Mouse (Mus musculus): ENCODE results near the gene Zdhhc19. TPM values are rescaled to one million over a fixed set of nuclear protein-coding genes. Genes with fewer than 3 reads are reported as not detected.

Gene Zdhhc19
- polyA plus RNA-seq, 1 experiment = 0.15 TPM

DNA sequence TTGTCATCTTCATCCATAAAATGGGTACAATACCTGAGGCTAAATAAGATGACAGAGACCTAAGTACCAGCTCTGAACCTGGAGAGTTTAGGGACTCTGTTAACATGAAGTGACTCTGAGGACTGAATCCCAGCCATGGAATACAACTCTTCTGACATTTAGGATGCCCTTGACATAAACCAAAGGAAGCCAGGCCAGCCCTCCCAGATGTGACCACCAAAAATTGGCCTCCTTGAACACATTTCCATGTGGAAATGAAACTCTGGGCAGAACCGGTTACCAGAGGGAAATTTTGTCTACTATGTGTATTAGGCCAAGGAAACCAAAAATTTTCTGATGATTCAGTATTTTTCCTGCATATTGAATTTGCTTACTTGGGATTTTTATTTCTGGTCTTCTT is 103.1 kb downstream of the Zdhhc19 start:
- no peak for TF ChIP-seq POLR2A (IDR thresholded peaks at IDR 0.05; ENCODE audit: borderline replicate concordance, extremely low read depth, insufficient read depth, insufficient read length, poor library complexity, severe bottlenecking)
- no peak for TF ChIP-seq CTCF (IDR thresholded peaks at IDR 0.05; ENCODE audit: borderline replicate concordance, extremely low read depth, insufficient read depth, insufficient read length)
- DNase-seq (ENCODE audit: low read depth) = no peak

DNA sequence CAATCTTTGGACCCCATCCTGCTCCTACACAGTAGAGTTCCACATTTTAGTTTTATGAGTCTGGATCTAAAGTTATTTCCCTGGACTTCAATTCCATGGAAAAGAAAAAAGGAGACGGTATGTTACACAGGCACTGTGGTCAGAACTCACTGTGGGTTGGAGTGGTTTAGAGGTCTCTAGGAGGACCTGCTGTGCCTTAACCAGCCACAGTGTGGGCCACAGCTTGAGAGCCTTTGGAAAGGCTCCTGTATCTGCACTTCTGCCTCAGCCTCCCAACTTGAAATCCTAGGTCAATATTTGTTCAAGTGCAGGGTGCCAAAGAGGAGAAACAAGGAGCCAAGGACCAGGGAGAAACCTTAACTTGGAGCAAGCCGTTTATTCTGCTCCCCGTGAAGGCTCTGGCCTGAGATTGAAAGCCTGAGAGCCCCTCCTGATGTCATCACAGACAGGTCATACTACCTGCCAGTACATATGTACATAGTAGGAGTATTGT is 106.2 kb downstream of the Zdhhc19 start:
- TF ChIP-seq CTCF (IDR thresholded peaks at IDR 0.05; ENCODE audit: borderline replicate concordance, extremely low read depth, insufficient read depth, insufficient read length) (no peak), POLR2A (IDR thresholded peaks at IDR 0.05; ENCODE audit: borderline replicate concordance, extremely low read depth, insufficient read depth, insufficient read length, poor library complexity, severe bottlenecking) (no peak)
- DNase-seq (ENCODE audit: low read depth) = no peak

DNA sequence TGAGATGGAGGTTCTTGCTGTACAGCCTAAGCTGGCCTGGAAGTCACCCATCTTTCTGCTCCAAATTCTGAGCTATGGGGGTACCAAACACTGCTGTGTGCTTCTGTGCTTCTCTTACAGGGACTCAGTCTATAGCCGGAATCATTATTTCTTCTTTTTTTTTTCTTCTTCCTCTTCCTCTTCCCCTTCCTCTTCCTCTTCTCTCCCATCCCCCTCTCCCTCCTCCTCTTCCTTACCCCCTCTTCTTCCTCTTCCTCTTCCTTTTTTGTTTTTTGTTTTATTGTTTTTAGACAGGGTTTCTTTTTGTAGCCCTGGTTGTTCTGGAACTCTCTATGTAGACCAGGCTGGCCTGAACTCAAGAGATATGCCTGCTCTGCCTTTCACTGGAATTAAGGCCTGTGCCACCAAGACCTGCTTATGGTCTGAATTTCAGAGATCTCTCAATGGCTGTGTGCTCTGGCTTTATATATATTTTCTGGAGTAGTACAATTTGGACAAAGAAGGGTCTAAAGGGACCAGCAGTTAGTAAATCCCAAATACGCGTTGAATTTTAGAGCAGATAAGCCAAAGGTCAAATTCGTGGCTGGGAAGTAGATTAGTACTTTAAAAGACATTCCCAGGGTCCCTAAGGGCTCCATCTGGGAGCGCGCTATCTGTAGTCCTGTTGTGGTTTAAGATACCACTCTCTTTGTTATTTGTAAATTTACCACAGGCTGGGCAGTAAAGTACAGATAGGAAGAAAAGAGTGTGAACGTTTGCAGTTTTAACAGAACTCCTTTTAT is 111.7 kb downstream of the Zdhhc19 start:
- DNase-seq (ENCODE audit: low read depth) = no peak
- TF ChIP-seq POLR2A (IDR thresholded peaks at IDR 0.05; ENCODE audit: borderline replicate concordance, extremely low read depth, insufficient read depth, insufficient read length, poor library complexity, severe bottlenecking) = no peak
- TF ChIP-seq CTCF (IDR thresholded peaks at IDR 0.05; ENCODE audit: borderline replicate concordance, extremely low read depth, insufficient read depth, insufficient read length) = no peak

DNA sequence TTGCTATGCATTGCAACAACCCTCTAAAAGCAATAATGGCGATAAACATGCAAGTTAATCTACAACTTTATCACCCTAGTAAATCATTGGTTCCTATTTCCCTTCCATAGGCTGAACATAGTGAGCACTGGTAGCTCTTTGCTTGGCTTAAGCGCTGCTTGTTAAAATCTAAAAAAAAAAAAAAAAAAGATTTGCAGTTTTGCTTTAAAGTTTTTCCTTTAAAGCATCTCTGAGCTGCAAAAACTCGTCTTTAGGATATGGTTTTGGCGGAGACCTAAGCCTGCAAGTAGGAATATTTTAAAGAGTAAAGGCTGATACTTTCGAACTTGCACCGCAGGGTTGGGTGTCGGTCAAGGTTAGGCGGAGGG is 112.3 kb downstream of the Zdhhc19 start:
- no peak for DNase-seq (ENCODE audit: low read depth)
- TF ChIP-seq POLR2A (IDR thresholded peaks at IDR 0.05; ENCODE audit: borderline replicate concordance, extremely low read depth, insufficient read depth, insufficient read length, poor library complexity, severe bottlenecking) (no peak), CTCF (IDR thresholded peaks at IDR 0.05; ENCODE audit: borderline replicate concordance, extremely low read depth, insufficient read depth, insufficient read length) (no peak)

DNA sequence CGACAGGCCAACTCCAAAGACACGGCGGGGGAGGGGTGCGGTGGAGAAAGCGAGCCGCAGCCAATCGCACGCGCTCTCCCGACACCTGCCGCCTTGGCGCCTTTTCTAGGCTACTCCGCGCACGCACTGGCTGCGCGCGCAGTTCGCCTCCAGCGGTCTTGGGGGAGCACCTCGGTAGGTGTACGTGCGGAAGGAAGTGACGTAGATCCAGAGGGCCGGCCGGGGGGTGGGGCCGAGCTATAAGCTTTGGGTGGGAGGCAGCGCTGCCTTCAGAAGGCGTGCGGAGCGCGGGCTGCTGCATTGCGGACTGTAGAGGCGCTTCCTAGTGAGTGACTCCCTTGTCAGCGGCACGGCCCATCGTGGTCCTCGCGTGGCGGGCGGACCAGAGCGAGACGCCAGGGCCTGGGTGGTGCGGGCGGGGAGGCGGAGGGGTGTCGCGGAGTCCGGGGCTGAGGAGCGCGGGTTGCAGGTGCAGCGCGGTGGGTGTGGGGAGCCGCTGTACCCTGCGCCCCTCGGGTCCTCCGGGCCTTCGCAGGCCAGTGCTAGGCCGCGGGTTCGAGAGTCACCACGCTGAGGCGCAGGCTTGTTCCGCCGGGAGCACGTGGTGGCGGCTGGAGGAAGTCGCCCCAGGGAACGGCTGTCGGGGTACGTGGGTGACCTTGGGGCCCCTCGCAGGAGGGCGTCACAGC is 112.8 kb downstream of the Zdhhc19 start, which contains the start of gene Tfrc:
TSS of gene Tfrc (plus strand) at position 209 of the 689 bp plus-strand sequence.
- TF ChIP-seq CTCF (IDR thresholded peaks at IDR 0.05; ENCODE audit: borderline replicate concordance, extremely low read depth, insufficient read depth, insufficient read length) = no peak
- TF ChIP-seq POLR2A (IDR thresholded peaks at IDR 0.05; ENCODE audit: borderline replicate concordance, extremely low read depth, insufficient read depth, insufficient read length, poor library complexity, severe bottlenecking) = peak; percentile 98
- peak; percentile 100 for DNase-seq (ENCODE audit: low read depth)

DNA sequence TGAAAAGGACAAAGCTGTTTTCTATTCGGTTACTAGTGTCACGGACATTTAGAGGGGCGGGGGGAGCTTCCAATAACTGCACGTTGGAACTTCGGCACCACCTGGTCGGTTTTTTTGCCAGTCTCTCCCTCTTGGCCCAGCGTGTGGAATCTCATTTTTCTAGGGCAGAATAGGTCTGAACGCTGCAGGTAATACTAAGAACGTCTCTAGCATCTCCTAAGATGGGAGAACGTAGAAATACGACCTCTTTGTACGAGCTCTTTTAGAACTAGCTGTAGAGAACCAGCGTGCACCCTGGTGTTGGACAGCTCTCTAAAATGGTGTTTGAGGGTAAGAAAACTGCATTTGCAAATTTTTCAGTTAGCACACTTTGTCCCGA is 113.3 kb downstream of the Zdhhc19 start:
- no peak for DNase-seq (ENCODE audit: low read depth)
- TF ChIP-seq POLR2A (IDR thresholded peaks at IDR 0.05; ENCODE audit: borderline replicate concordance, extremely low read depth, insufficient read depth, insufficient read length, poor library complexity, severe bottlenecking) (no peak), CTCF (IDR thresholded peaks at IDR 0.05; ENCODE audit: borderline replicate concordance, extremely low read depth, insufficient read depth, insufficient read length) (no peak)

DNA sequence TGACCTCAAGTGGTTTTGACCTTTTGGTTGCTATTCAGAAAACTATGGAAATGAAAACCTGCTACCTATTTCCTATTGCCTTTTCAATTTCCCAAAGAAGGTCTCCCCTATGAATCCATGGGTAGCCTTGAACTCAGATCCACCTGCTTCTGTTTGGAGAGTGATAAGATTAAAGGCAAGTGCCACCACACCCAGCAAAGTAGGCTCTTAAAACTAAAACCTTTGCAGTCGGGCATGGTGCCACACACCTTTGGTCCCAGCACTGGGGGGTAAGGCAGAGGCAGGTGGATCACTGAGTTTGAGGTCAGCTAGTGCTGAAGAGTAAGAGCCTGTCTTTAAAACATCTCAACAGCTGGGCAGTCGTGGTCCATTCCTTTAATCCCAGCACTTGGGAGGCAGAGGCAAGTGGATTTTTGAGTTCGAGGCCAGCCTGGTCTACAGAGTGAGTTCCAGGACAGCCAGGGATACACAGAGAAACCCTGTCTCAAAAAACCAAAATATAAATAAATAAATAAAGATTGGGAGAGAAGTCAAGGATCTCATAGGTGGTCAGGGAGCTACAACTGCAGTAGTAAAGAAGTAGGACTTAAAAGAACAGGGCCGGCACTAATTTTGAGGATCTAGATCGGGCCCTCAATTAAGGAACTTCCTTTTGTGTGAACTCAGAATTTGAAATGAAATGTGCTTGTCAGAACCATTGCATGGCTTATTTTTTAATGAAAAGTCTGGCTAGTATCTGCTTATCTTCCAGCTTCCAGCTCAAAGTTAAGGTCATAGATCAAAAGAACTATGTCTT is 114.6 kb downstream of the Zdhhc19 start:
- TF ChIP-seq CTCF (IDR thresholded peaks at IDR 0.05; ENCODE audit: borderline replicate concordance, extremely low read depth, insufficient read depth, insufficient read length) = no peak
- no peak for TF ChIP-seq POLR2A (IDR thresholded peaks at IDR 0.05; ENCODE audit: borderline replicate concordance, extremely low read depth, insufficient read depth, insufficient read length, poor library complexity, severe bottlenecking)
- no peak for DNase-seq (ENCODE audit: low read depth)

Other genes starting within 250 kb of the Zdhhc19 start
- gene Fbxo45, start 249.1 kb upstream of the Zdhhc19 start, polyA plus RNA-seq (2012; rRNA removed) = 22.1 and 27.0 TPM in 2 replicates
- gene Wdr53, start 249.0 kb upstream of the Zdhhc19 start, polyA plus RNA-seq (2012; rRNA removed) = 9.9 and 12.3 TPM in 2 replicates
- 0.05 and 0.11 TPM in 2 replicates for gene Smco1, start 224.8 kb upstream of the Zdhhc19 start, polyA plus RNA-seq (2012; rRNA removed)
- 14.5 and 16.0 TPM in 2 replicates for gene Rnf168, start 218.8 kb upstream of the Zdhhc19 start, polyA plus RNA-seq (2012; rRNA removed)
- 29.4 and 40.0 TPM in 2 replicates for gene Ubxn7, start 164.0 kb upstream of the Zdhhc19 start, polyA plus RNA-seq (2012; rRNA removed)
- 0.10 TPM in 1 of 2 replicates, not detected in the other for gene Tm4sf19, start 95.8 kb upstream of the Zdhhc19 start, polyA plus RNA-seq (2012; rRNA removed)
- gene Tctex1d2, start 76.6 kb upstream of the Zdhhc19 start, polyA plus RNA-seq (2012; rRNA removed) = 19.1 and 23.6 TPM in 2 replicates
- 28.1 and 37.2 TPM in 2 replicates for gene Pcyt1a, start 65.3 kb upstream of the Zdhhc19 start, polyA plus RNA-seq (2012; rRNA removed)
- 0.04 and 0.06 TPM in 2 replicates for gene Slc51a, start 8.4 kb upstream of the Zdhhc19 start, polyA plus RNA-seq (2012; rRNA removed)
- 49.0 and 52.2 TPM in 2 replicates for gene Tfrc, start 112.7 kb downstream of the Zdhhc19 start, polyA plus RNA-seq (2012; rRNA removed)
- 127 and 134 TPM in 2 replicates for gene Tnk2, start 147.6 kb downstream of the Zdhhc19 start, polyA plus RNA-seq (2012; rRNA removed)
- gene Muc4, start 239.6 kb downstream of the Zdhhc19 start, polyA plus RNA-seq (2012; rRNA removed) = 0.01 and 0.07 TPM in 2 replicates

Data from brain, embryonic 14.5 days (tissue).